Mouse (Mus musculus) testis, adult 2 months (tissue): ENCODE data around the gene Ppp1r15b.

Source experiments
- CTCF ChIP-seq: fragments of 200-500 bp; IDR thresholded peaks from 2 replicates; pipeline ENCODE4 v1.5.1; 2012; ENCODE audit warnings: low read depth, mild to moderate bottlenecking, inconsistent platforms, low read length, moderate library complexity; ENCODE audit not compliant: control insufficient read depth, insufficient read depth, insufficient replicate concordance
- POLR2A ChIP-seq: fragments of 200-500 bp; IDR thresholded peaks from 2 replicates; pipeline ENCODE4 v1.6.1; 2012; ENCODE audit warnings: low read depth, mild to moderate bottlenecking, inconsistent platforms, low read length, moderate library complexity; ENCODE audit not compliant: control insufficient read depth

- TF ChIP-seq POLR2A (no peak), CTCF (no peak)
These were observed 51.2 kb downstream of the Ppp1r15b start for GRCm38 (mm10) chr1:133182016-133182705.
